In the genomic region with DNA sequence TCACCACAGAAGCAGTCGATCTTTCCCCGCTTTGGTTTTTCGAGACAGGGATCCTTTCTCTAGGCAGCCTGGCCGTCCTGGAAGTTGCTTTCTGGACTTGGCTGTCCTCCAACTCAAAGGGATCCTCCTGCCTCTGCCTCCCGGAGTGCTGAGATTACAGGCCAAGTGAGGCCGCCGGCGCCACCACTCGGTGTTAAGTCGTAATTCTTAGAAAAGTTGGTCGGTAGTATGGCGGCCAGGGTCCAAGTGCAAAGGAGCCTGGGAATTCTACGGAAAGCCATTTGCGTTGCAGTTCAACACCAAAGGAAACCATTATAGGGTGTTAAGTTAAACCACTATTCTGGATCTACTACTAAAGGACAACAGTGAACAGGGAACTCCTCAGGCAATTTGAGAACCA, we compare ENCODE assay signal across 38 mouse cellular contexts. TPM values are rescaled to one million over a fixed set of nuclear protein-coding genes. Genes with fewer than 3 reads are reported as not detected.
DNase-seq lines count a peak whose midpoint lies in the region.
"Had no signal": no experiment of that assay in that cellular context is flagged by ENCODE, and none has a peak within 500 bp of the region (broad histone marks: within the 10 kb centered on the region; RNA-seq: fewer than 3 reads in every experiment).

No protein-coding gene starts in this region.

- no peaks in the 10 kb centered on the region for H3K27me3 ChIP-seq in limb, embryonic 10.5 days (ENCODE audit: low read depth, poor library complexity, severe bottlenecking)
- H3K27me3 ChIP-seq: embryonic facial prominence, embryonic 13.5 days; forebrain, embryonic 12.5 days; forebrain, embryonic 15.5 days; heart, embryonic 13.5 days; Patski had no signal

- H3K4me3 ChIP-seq in limb, embryonic 10.5 days = no peak overlapping the region
- H3K4me3 ChIP-seq: embryonic facial prominence, embryonic 10.5 days; embryonic facial prominence, embryonic 13.5 days; erythroblast, embryonic 14.5 days; forebrain, embryonic 12.5 days; forebrain, embryonic 15.5 days; heart, embryonic 13.5 days had no signal

- H3K36me3 ChIP-seq in limb, embryonic 10.5 days = no peaks in the 10 kb centered on the region
- H3K36me3 ChIP-seq: embryonic facial prominence, embryonic 10.5 days; embryonic facial prominence, embryonic 13.5 days; forebrain, embryonic 12.5 days; forebrain, embryonic 15.5 days; G1E; heart, embryonic 13.5 days had no signal

- WGBS in limb, embryonic 10.5 days = 98% methylated on average over 14 of the region's 14 CpGs

- H3K27ac ChIP-seq in limb, embryonic 10.5 days = no peak overlapping the region
- H3K27ac ChIP-seq: embryonic facial prominence, embryonic 10.5 days; embryonic facial prominence, embryonic 13.5 days; forebrain, embryonic 12.5 days; forebrain, embryonic 15.5 days; heart, embryonic 13.5 days; hindbrain, embryonic 14.5 days; hindbrain, postnatal 0 days had no signal

- peak; percentile 64 for DNase-seq in heart, adult 11 months
- no peak for DNase-seq in heart, adult 9 months (ENCODE audit: low spot score in 2 of 2)
- DNase-seq in ES-CJ7 (ENCODE audit: low read depth, low spot score) (peak; percentile 91), WW6 (ENCODE audit: low read depth, low spot score) (peak; percentile 86)
- peak; percentile 6 for DNase-seq in yolk sac, embryonic 10.5 days (ENCODE audit: low spot score)
- no peak for DNase-seq in limb, embryonic 10.5 days (ENCODE audit: low spot score)
- DNase-seq in adrenal gland, postnatal 10 days = no peak
- DNase-seq in left cerebral cortex, adult 18-20 months (ENCODE audit: low spot score in 2 of 2) = no peak
- DNase-seq: adrenal gland, postnatal 14 days; cerebellum, adult 11-12 months; cerebellum, adult 8-10 months; cerebellum, postnatal 10 days; cerebellum, postnatal 36 days; embryo, embryonic 11 days; gastrocnemius, postnatal 10 days; gastrocnemius, postnatal 36 days; heart, postnatal 14 days; heart, postnatal 4 days had no signal

- H3K9me3 ChIP-seq in limb, embryonic 10.5 days (replicated peaks) = no peaks in the 10 kb centered on the region
- H3K9me3 ChIP-seq: forebrain, embryonic 12.5 days; forebrain, embryonic 15.5 days had no signal

- no peaks in the 10 kb centered on the region for H3K4me1 ChIP-seq in limb, embryonic 10.5 days
- H3K4me1 ChIP-seq: embryonic facial prominence, embryonic 10.5 days; embryonic facial prominence, embryonic 13.5 days; forebrain, embryonic 12.5 days; forebrain, embryonic 15.5 days; heart, embryonic 13.5 days had no signal

RNA-seq across cellular contexts. Expression of a gene that starts 1.1 kb away (rescaled TPM):
- 0.08 TPM in 1 of 2 replicates, not detected in the other for polyA plus RNA-seq in limb, embryonic 10.5 days (2016; fragmentation: Nextera tagmentation; extraction: Ambion mirVana)
- not detected for total RNA-seq in adrenal gland, postnatal 10 days (2021)
- total RNA-seq in left cerebral cortex, adult 18-20 months (2021) = not detected
- total RNA-seq: adrenal gland, adult 18-20 months; adrenal gland, postnatal 14 days; adrenal gland, postnatal 4 days; G1E; gastrocnemius, adult 18-20 months; gastrocnemius, postnatal 10 days; gastrocnemius, postnatal 36 days; granulocyte monocyte progenitor cell, adult 5-6 weeks; heart, adult 8-10 months; heart, postnatal 14 days; heart, postnatal 4 days; hindbrain, postnatal 0 days had no signal
- polyA plus RNA-seq: cortical plate, adult 2 months; embryonic facial prominence, embryonic 10.5 days; embryonic facial prominence, embryonic 13.5 days; erythroblast, embryonic 14.5 days; forebrain, embryonic 12.5 days; forebrain, embryonic 15.5 days; G1E; heart, embryonic 13.5 days; heart, embryonic 16.5 days; hindbrain, embryonic 11.5 days; hindbrain, embryonic 14.5 days; hindbrain, postnatal 0 days; inflammation-experienced regulatory T-cells, adult 6 months; intestine, embryonic 16.5 days had no signal

Comparison
In these comparisons a context has a peak if more than half of its experiments do, and no peak if none do; other contexts are left out.
1. DNase-seq: peak in heart, adult 11 months (single experiment), ES-CJ7 (single experiment), WW6 (single experiment) and yolk sac, embryonic 10.5 days (single experiment); none in heart, adult 9 months (0 of 2), limb, embryonic 10.5 days (single experiment), adrenal gland, postnatal 10 days (single experiment) and left cerebral cortex, adult 18-20 months (0 of 2).